Mouse (Mus musculus) retina, embryonic 14.5 days (tissue): Measurements from ENCODE around the gene Trmo.

ENCODE experiments used
- DNase-seq: peaks from one replicate; pipeline ENCODE4 v3.0.0-alpha.2; 2015; ENCODE audit warnings: low spot score

Gene Trmo

GRCm38 (mm10) chr4:46370406-46370805 lies 18.8 kb downstream of the Trmo start:
- no peak for DNase-seq

GRCm38 (mm10) chr4:46369070-46369469 lies 20.2 kb downstream of the Trmo start:
- no peak for DNase-seq

GRCm38 (mm10) chr4:46367487-46367959 lies 21.7 kb downstream of the Trmo start:
- no peak for DNase-seq

- no peak for DNase-seq
These were observed 24.9 kb downstream of the Trmo start for GRCm38 (mm10) chr4:46364360-46364759.

- no peak for DNase-seq
These were observed 28.0 kb downstream of the Trmo start for GRCm38 (mm10) chr4:46361258-46361657.

- DNase-seq: no peak
These were observed 29.5 kb downstream of the Trmo start for GRCm38 (mm10) chr4:46359539-46360253.

- DNase-seq: peak; percentile 74
These were observed 32.7 kb downstream of the Trmo start for GRCm38 (mm10) chr4:46356351-46357133.

GRCm38 (mm10) chr4:46353045-46353444 lies 36.2 kb downstream of the Trmo start:
- no peak for DNase-seq

GRCm38 (mm10) chr4:46349530-46349929 lies 39.7 kb downstream of the Trmo start:
- no peak for DNase-seq

GRCm38 (mm10) chr4:46348897-46349296 lies 40.3 kb downstream of the Trmo start:
- DNase-seq: no peak

GRCm38 (mm10) chr4:46347580-46348515 lies 41.4 kb downstream of the Trmo start:
- peak; percentile 31 for DNase-seq

GRCm38 (mm10) chr4:46347141-46347540 lies 42.1 kb downstream of the Trmo start:
- no peak for DNase-seq

- DNase-seq: no peak
These were observed 43.0 kb downstream of the Trmo start for GRCm38 (mm10) chr4:46346221-46346620.

- no peak for DNase-seq
These were observed 43.5 kb downstream of the Trmo start for GRCm38 (mm10) chr4:46345773-46346100.

- no peak for DNase-seq
These were observed 44.0 kb downstream of the Trmo start for GRCm38 (mm10) chr4:46345056-46345772.

- peak; percentile 61 for DNase-seq
These were observed 44.9 kb downstream of the Trmo start for GRCm38 (mm10) chr4:46344288-46344687.

GRCm38 (mm10) chr4:46343596-46344260 lies 45.5 kb downstream of the Trmo start, which contains the start of gene Foxe1:
Gene Foxe1 (plus strand): TSS chr4:46343609.
- no peak for DNase-seq

GRCm38 (mm10) chr4:46342711-46343286 lies 46.4 kb downstream of the Trmo start:
- DNase-seq: no peak

GRCm38 (mm10) chr4:46341831-46342680 lies 47.2 kb downstream of the Trmo start:
- DNase-seq: no peak

- no peak for DNase-seq
These were observed 49.7 kb downstream of the Trmo start for GRCm38 (mm10) chr4:46339584-46339983.
